Mouse (Mus musculus) intestine, postnatal 0 days (tissue): ENCODE measurements around the gene Eif4g2. TPM values are rescaled to one million over a fixed set of nuclear protein-coding genes. Genes with fewer than 3 reads are reported as not detected.
A peak's percentile ranks its signal among the peaks of the same experiment; 100 is the strongest.

Experiments used
- ATAC-seq: fragments of 200-750 bp; cut with Nextera tagmentation; 2 replicates; pipeline ENCODE4 v1.8.0; 2017; ENCODE audit warnings: mild to moderate bottlenecking, moderate TSS enrichment, moderate library complexity
- H3K27ac ChIP-seq: fragments of 300-500 bp; sonication (generic); 2 replicates; pipeline ENCODE4 v1.5.1; 2014; ENCODE audit warnings: mild to moderate bottlenecking, low read depth, low read length, moderate library complexity
- H3K27me3 ChIP-seq: fragments of 300-500 bp; sonication (generic); replicated peaks from 2 replicates; pipeline ENCODE4 v1.6.1; 2014; ENCODE audit warnings: low read length, mixed read lengths; ENCODE audit not compliant: control insufficient read depth, insufficient read depth
- H3K36me3 ChIP-seq: fragments of 300-500 bp; sonication (generic); 2 replicates; pipeline ENCODE4 v1.6.1; 2014; ENCODE audit warnings: mild to moderate bottlenecking, moderate library complexity; ENCODE audit not compliant: control insufficient read depth, insufficient read depth
- H3K4me1 ChIP-seq: fragments of 300-500 bp; sonication (generic); replicated peaks from 2 replicates; pipeline ENCODE4 v1.6.1; 2014; ENCODE audit warnings: antibody characterized with exemption, low read length, mixed read lengths; ENCODE audit not compliant: control insufficient read depth, insufficient read depth
- H3K4me2 ChIP-seq: fragments of 300-500 bp; sonication (generic); replicated peaks from 2 replicates; pipeline ENCODE4 v1.6.1; 2014; ENCODE audit warnings: low read depth, mild to moderate bottlenecking, moderate library complexity
- H3K4me3 ChIP-seq: fragments of 300-500 bp; sonication (generic); 2 replicates; pipeline ENCODE4 v1.5.1; 2014; ENCODE audit warnings: low read depth, low read length
- H3K9ac ChIP-seq: fragments of 300-500 bp; sonication (generic); 2 replicates; pipeline ENCODE4 v1.6.1; 2014; ENCODE audit warnings: mild to moderate bottlenecking, low read depth, low read length
- H3K9me3 ChIP-seq: fragments of 300-500 bp; sonication (generic); 2 replicates; pipeline ENCODE4 v1.6.1; 2016; ENCODE audit warnings: mixed run types; ENCODE audit not compliant: control insufficient read depth
- CTCF ChIP-seq: sonication (generic); IDR thresholded peaks from 2 replicates; pipeline ENCODE4 v1.5.1; 2016; ENCODE audit warnings: low read depth, mild to moderate bottlenecking, control low read depth, antibody characterized with exemption, moderate library complexity
- WGBS: fragments of 180-500 bp; shearing (Covaris S2); extraction: QIAGEN DNeasy Blood & Tissue Kit; methylation state at CpG from one replicate; pipeline ENCODE4 v1.1.7; 2014; 5-methylcytosine and 5-hydroxymethylcytosine counted together
- polyA plus RNA-seq: library from polyadenylated mRNA; unstranded; fragments of >200 nt; fragmentation: Nextera tagmentation; extraction: Ambion mirVana; gene quantifications from 2 replicates; pipeline ENCODE4 v1.2.1, GENCODE M21; 2015

The Eif4g2 gene
- polyA plus RNA-seq, 1 experiment from 2014 or later: 352 TPM

- no peak for TF ChIP-seq CTCF
- no peak for ATAC-seq
- no peaks in the 10 kb centered on the region for H3K9me3 ChIP-seq
- H3K9ac ChIP-seq: no peak overlapping the region
- H3K4me1 ChIP-seq: no peaks in the 10 kb centered on the region
- H3K27ac ChIP-seq: no peak overlapping the region
- peaks cover 91% of the 10 kb centered on the region for H3K36me3 ChIP-seq
- 85% methylated on average over 4 of the region's 4 CpGs for whole genome bisulfite sequencing
- H3K4me2 ChIP-seq: no peak overlapping the region
- no peak overlapping the region for H3K4me3 ChIP-seq
- H3K27me3 ChIP-seq: no peaks in the 10 kb centered on the region
Observed at GRCm38 (mm10) chr7:111075288-111075687, 7.5 kb downstream of the Eif4g2 start.

- H3K4me3 ChIP-seq: no peak overlapping the region
- TF ChIP-seq CTCF: no peak
- peaks cover 88% of the 10 kb centered on the region for H3K36me3 ChIP-seq
- WGBS: 90% methylated on average over 4 of the region's 4 CpGs
- no peak overlapping the region for H3K9ac ChIP-seq
- no peak for ATAC-seq
- H3K9me3 ChIP-seq: peaks cover 8% of the 10 kb centered on the region; the same call in 1 of the 2 replicates
- H3K27ac ChIP-seq: no peak overlapping the region
- no peak overlapping the region for H3K4me2 ChIP-seq
- no peaks in the 10 kb centered on the region for H3K4me1 ChIP-seq
- no peaks in the 10 kb centered on the region for H3K27me3 ChIP-seq
Observed at GRCm38 (mm10) chr7:111072410-111072809, 10.4 kb downstream of the Eif4g2 start.

GRCm38 (mm10) chr7:111070167-111070496, 12.7 kb downstream of the Eif4g2 start:
- TF ChIP-seq CTCF: no peak
- no peak overlapping the region for H3K4me3 ChIP-seq
- WGBS: 98% methylated on average over 2 of the region's 2 CpGs
- H3K4me2 ChIP-seq: no peak overlapping the region
- no peaks in the 10 kb centered on the region for H3K27me3 ChIP-seq
- ATAC-seq: peak; percentile 28; the same call in 1 of the 2 replicates
- no peaks in the 10 kb centered on the region for H3K4me1 ChIP-seq
- no peak overlapping the region for H3K9ac ChIP-seq
- peaks cover 67% of the 10 kb centered on the region for H3K36me3 ChIP-seq
- peaks cover 8% of the 10 kb centered on the region; the same call in 1 of the 2 replicates for H3K9me3 ChIP-seq
- 0 out of 2 replicates have a peak overlapping the region, but pooled peaks have one; percentile 41 for H3K27ac ChIP-seq

- Histone ChIP-seq H3K4me3 (no peak overlapping the region), H3K4me2 (no peak overlapping the region), H3K27ac (0 out of 2 replicates have a peak overlapping the region, but pooled peaks have one; percentile 41), H3K36me3 (peaks cover 61% of the 10 kb centered on the region), H3K9ac (no peak overlapping the region), H3K4me1 (no peaks in the 10 kb centered on the region), H3K27me3 (no peaks in the 10 kb centered on the region), H3K9me3 (peaks cover 8% of the 10 kb centered on the region; the same call in 1 of the 2 replicates)
- no peak for TF ChIP-seq CTCF
- whole genome bisulfite sequencing: 89% methylated on average over 7 of the region's 7 CpGs
- ATAC-seq: peak; percentile 32; the same call in 1 of the 2 replicates
Observed at GRCm38 (mm10) chr7:111069439-111070166, 13.2 kb downstream of the Eif4g2 start.

- Histone ChIP-seq H3K4me1 (no peaks in the 10 kb centered on the region), H3K27me3 (no peaks in the 10 kb centered on the region), H3K27ac (no peak overlapping the region), H3K4me3 (no peak overlapping the region), H3K9ac (no peak overlapping the region), H3K9me3 (peaks cover 8% of the 10 kb centered on the region; the same call in 1 of the 2 replicates), H3K36me3 (peaks cover 49% of the 10 kb centered on the region), H3K4me2 (no peak overlapping the region)
- TF ChIP-seq CTCF: no peak
- WGBS: 96% methylated on average over 3 of the region's 3 CpGs
- no peak for ATAC-seq
Observed at GRCm38 (mm10) chr7:111068181-111068580, 14.6 kb downstream of the Eif4g2 start.

GRCm38 (mm10) chr7:111062971-111063370, 19.9 kb downstream of the Eif4g2 start:
- Histone ChIP-seq H3K36me3 (peaks cover 5% of the 10 kb centered on the region), H3K27me3 (no peaks in the 10 kb centered on the region), H3K9me3 (peaks cover 5% of the 10 kb centered on the region; the same call in 1 of the 2 replicates), H3K27ac (no peak overlapping the region), H3K4me1 (no peaks in the 10 kb centered on the region), H3K4me3 (no peak overlapping the region), H3K9ac (no peak overlapping the region), H3K4me2 (no peak overlapping the region)
- ATAC-seq: no peak
- 94% methylated on average over 1 of the region's 1 CpGs for WGBS
- TF ChIP-seq CTCF: no peak
